Mouse (Mus musculus): ENCODE results near the gene Wdfy3.

Gene Wdfy3

GRCm38 (mm10) chr5:102054511-102055093 is 15.1 kb downstream of the Wdfy3 start:
- DNase-seq: peak; percentile 76 to 87

GRCm38 (mm10) chr5:102052906-102053305 is 16.8 kb downstream of the Wdfy3 start:
- peak; percentile 85 to 89 for DNase-seq

- peak in 1 of 2 experiments; percentile 63 for DNase-seq
Measured at GRCm38 (mm10) chr5:102052465-102052864, 17.3 kb downstream of the Wdfy3 start.

GRCm38 (mm10) chr5:102050677-102051076 is 19.0 kb downstream of the Wdfy3 start:
- DNase-seq: no peak

- DNase-seq: no peak
Measured at GRCm38 (mm10) chr5:102048416-102048815, 21.3 kb downstream of the Wdfy3 start.

GRCm38 (mm10) chr5:102046617-102047116 is 23.1 kb downstream of the Wdfy3 start:
- DNase-seq: no peak

GRCm38 (mm10) chr5:102045636-102046616 is 23.8 kb downstream of the Wdfy3 start:
- peak; percentile 61 to 72 for DNase-seq

- no peak for DNase-seq
Measured at GRCm38 (mm10) chr5:102045177-102045576, 24.5 kb downstream of the Wdfy3 start.

GRCm38 (mm10) chr5:102033281-102033680 is 36.4 kb downstream of the Wdfy3 start:
- DNase-seq: no peak

GRCm38 (mm10) chr5:102032594-102033240 is 37.0 kb downstream of the Wdfy3 start:
- no peak for DNase-seq

GRCm38 (mm10) chr5:102032191-102032590 is 37.5 kb downstream of the Wdfy3 start:
- DNase-seq: no peak

GRCm38 (mm10) chr5:102023376-102023775 is 46.3 kb downstream of the Wdfy3 start:
- DNase-seq: no peak

GRCm38 (mm10) chr5:102022018-102022898 is 47.5 kb downstream of the Wdfy3 start:
- DNase-seq: peak; percentile 56 to 73

GRCm38 (mm10) chr5:102014235-102014634 is 55.5 kb downstream of the Wdfy3 start:
- DNase-seq: peak in 1 of 2 experiments; percentile 43

GRCm38 (mm10) chr5:102013781-102014180 is 55.9 kb downstream of the Wdfy3 start:
- peak; percentile 45 to 47 for DNase-seq

GRCm38 (mm10) chr5:102010961-102011360 is 58.8 kb downstream of the Wdfy3 start:
- DNase-seq: no peak

- DNase-seq: peak in 1 of 2 experiments; percentile 41
Measured at GRCm38 (mm10) chr5:102009606-102010005, 60.1 kb downstream of the Wdfy3 start.

- DNase-seq: no peak
Measured at GRCm38 (mm10) chr5:102008712-102009111, 61.0 kb downstream of the Wdfy3 start.

GRCm38 (mm10) chr5:102006218-102006941 is 63.3 kb downstream of the Wdfy3 start:
- no peak for DNase-seq

GRCm38 (mm10) chr5:102003371-102003770 is 66.3 kb downstream of the Wdfy3 start:
- DNase-seq: no peak

- DNase-seq: peak in 1 of 2 experiments; percentile 42
Measured at GRCm38 (mm10) chr5:102001026-102001425, 68.7 kb downstream of the Wdfy3 start.
